In the genomic region with DNA sequence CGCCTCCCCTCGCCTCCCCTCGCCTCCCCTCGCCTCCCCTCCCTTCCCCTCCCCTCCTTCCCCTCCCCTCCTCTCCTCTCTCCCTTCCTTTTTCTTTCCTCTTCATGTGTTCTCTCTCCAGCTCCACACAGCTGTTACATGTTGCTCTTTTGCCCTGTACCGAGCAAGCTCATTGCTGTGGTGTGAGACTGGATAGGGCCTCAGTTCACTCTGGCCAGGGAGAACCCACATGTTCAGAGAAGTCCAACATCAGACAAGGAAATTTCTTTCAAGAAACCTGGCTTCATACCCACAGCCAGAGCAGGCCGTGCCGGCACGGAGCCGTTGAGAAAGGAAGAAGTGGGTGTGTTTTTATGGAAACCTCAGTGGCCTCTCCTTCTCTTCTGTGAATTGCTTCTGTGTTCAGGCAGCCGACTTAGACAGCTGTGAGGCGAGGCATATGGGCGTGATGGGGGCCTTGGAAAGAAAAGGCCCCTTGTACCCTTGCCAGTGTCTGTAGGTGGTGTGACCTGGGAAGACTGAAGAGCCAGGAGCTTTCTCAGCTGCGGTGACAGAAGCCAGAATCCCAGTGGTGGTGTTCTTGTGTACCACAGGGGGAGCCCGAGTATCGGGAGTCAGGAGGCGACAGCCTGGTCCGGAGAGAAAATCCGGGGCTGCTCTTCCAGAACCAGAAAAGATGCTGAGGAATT, we compare ENCODE assay signal across 8 mouse cellular contexts. TPM values are rescaled to one million over a fixed set of nuclear protein-coding genes. Genes with fewer than 3 reads are reported as not detected.
A peak's percentile ranks its signal among the peaks of the same experiment; 100 is the strongest.
DNase-seq lines count a peak whose midpoint lies in the region; ATAC-seq and TF ChIP-seq lines count a peak whose summit lies in the region.

No protein-coding gene starts in this region.

- WGBS in heart, embryonic 10.5 days = 67% methylated on average over 14 of the region's 18 CpGs
- 56% methylated on average over 17 of the region's 18 CpGs for WGBS in intestine, embryonic 14.5 days
- WGBS in limb, embryonic 14.5 days = 59% methylated on average over 15 of the region's 18 CpGs

- no peak overlapping the region for H3K9ac ChIP-seq in intestine, embryonic 14.5 days (ENCODE audit: low read length)
- no peak overlapping the region for H3K9ac ChIP-seq in limb, embryonic 14.5 days (ENCODE audit: low read depth, low read length, severe bottlenecking)

- TF ChIP-seq POLR2A in limb, embryonic 14.5 days (IDR thresholded peaks at IDR 0.05; ENCODE audit: borderline replicate concordance, extremely low read depth, insufficient read depth, insufficient read length) = no peak

- peaks cover 7% of the 10 kb centered on the region; the same call in 1 of the 2 replicates for H3K4me1 ChIP-seq in heart, embryonic 10.5 days
- H3K4me1 ChIP-seq in intestine, embryonic 14.5 days (replicated peaks; ENCODE audit: control insufficient read depth, insufficient read depth, low read length) = no peaks in the 10 kb centered on the region
- H3K4me1 ChIP-seq in limb, embryonic 14.5 days (ENCODE audit: control insufficient read depth, insufficient read depth, low read length) = peaks cover 8% of the 10 kb centered on the region; the same call in 1 of the 2 replicates

- H3K4me3 ChIP-seq in heart, embryonic 10.5 days = no peak overlapping the region
- no peak overlapping the region for H3K4me3 ChIP-seq in intestine, embryonic 14.5 days (ENCODE audit: low read depth, low read length)
- H3K4me3 ChIP-seq in limb, embryonic 14.5 days (replicated peaks; ENCODE audit: low read length) = no peak overlapping the region

- no peak overlapping the region for H3K4me2 ChIP-seq in intestine, embryonic 14.5 days (ENCODE audit: low read length)
- H3K4me2 ChIP-seq in limb, embryonic 14.5 days (replicated peaks; ENCODE audit: low read depth, low read length, severe bottlenecking) = no peak overlapping the region

- no peaks in the 10 kb centered on the region for H3K9me3 ChIP-seq in heart, embryonic 10.5 days
- H3K9me3 ChIP-seq in intestine, embryonic 14.5 days (ENCODE audit: control insufficient read depth, low read length) = no peaks in the 10 kb centered on the region
- no peaks in the 10 kb centered on the region for H3K9me3 ChIP-seq in limb, embryonic 14.5 days (ENCODE audit: control insufficient read depth, low read length)

- peak; percentile 7 to 12 for DNase-seq in heart, adult 9 months (ENCODE audit: low spot score in 2 of 2)
- DNase-seq in heart, embryonic 10.5 days (ENCODE audit: low spot score) = no peak
- DNase-seq in NIH3T3 (ENCODE audit: low read depth) = peak; percentile 5
- DNase-seq in cerebellum, postnatal 36 days = peak; percentile 43 to 56
- no peak for DNase-seq in intestine, embryonic 14.5 days (ENCODE audit: low spot score)
- peak; percentile 41 for DNase-seq in limb, embryonic 14.5 days (ENCODE audit: low spot score)
- DNase-seq in natural killer cell, adult 2 months (ENCODE audit: low spot score in 2 of 2) = no peak
- no peak for DNase-seq in liver

- no peak overlapping the region for H3K27ac ChIP-seq in heart, embryonic 10.5 days
- no peak overlapping the region for H3K27ac ChIP-seq in intestine, embryonic 14.5 days (ENCODE audit: low read depth)
- H3K27ac ChIP-seq in limb, embryonic 14.5 days (replicated peaks; ENCODE audit: low read depth, low read length) = no peak overlapping the region

- H3K27me3 ChIP-seq in heart, embryonic 10.5 days (ENCODE audit: insufficient read depth, poor library complexity, severe bottlenecking) = no peaks in the 10 kb centered on the region
- H3K27me3 ChIP-seq in intestine, embryonic 14.5 days (replicated peaks; ENCODE audit: control insufficient read depth, insufficient read depth, low read length) = no peaks in the 10 kb centered on the region
- no peaks in the 10 kb centered on the region for H3K27me3 ChIP-seq in limb, embryonic 14.5 days (ENCODE audit: control insufficient read depth, insufficient read depth, low read length)

- no peaks in the 10 kb centered on the region for H3K36me3 ChIP-seq in heart, embryonic 10.5 days
- no peaks in the 10 kb centered on the region for H3K36me3 ChIP-seq in intestine, embryonic 14.5 days (ENCODE audit: control insufficient read depth, insufficient read depth, low read length)
- H3K36me3 ChIP-seq in limb, embryonic 14.5 days (ENCODE audit: control insufficient read depth, insufficient read depth, low read length) = no peaks in the 10 kb centered on the region

- 0 out of 2 replicates have a peak, but pooled peaks have one; percentile 23 for ATAC-seq in intestine, embryonic 14.5 days (replicated peaks; ENCODE audit: low FRiP score, low TSS enrichment, low read depth)
- ATAC-seq in limb, embryonic 14.5 days (ENCODE audit: low FRiP score, low read depth) = peak; percentile 73

RNA-seq across cellular contexts. Expression of a gene that starts 11.0 kb away (rescaled TPM):
- polyA plus RNA-seq in heart, embryonic 10.5 days (2016; fragmentation: Nextera tagmentation; extraction: Ambion mirVana) = 0.12 and 0.14 TPM in 2 replicates
- 0.12 TPM in 1 of 2 replicates, not detected in the other for polyA plus RNA-seq in intestine, embryonic 14.5 days (2014; fragmentation: Nextera tagmentation; extraction: Ambion mirVana)
- polyA plus RNA-seq in limb, embryonic 14.5 days (2012; rRNA removed) = 5.9 and 8.6 TPM in 2 replicates
- 1.1 and 1.2 TPM in 2 replicates for polyA plus RNA-seq in limb, embryonic 14.5 days (2014; fragmentation: Nextera tagmentation; extraction: Ambion mirVana)

Comparison
In these comparisons a context has a peak if more than half of its experiments do, and no peak if none do; other contexts are left out.
1. DNase-seq: peak in heart, adult 9 months (2 of 2), NIH3T3 (single experiment), cerebellum, postnatal 36 days (2 of 2) and limb, embryonic 14.5 days (single experiment); none in heart, embryonic 10.5 days (single experiment), intestine, embryonic 14.5 days (single experiment), natural killer cell, adult 2 months (0 of 2) and liver (single experiment).